16 mouse cellular contexts compared by ENCODE assay signal in the genomic region with DNA sequence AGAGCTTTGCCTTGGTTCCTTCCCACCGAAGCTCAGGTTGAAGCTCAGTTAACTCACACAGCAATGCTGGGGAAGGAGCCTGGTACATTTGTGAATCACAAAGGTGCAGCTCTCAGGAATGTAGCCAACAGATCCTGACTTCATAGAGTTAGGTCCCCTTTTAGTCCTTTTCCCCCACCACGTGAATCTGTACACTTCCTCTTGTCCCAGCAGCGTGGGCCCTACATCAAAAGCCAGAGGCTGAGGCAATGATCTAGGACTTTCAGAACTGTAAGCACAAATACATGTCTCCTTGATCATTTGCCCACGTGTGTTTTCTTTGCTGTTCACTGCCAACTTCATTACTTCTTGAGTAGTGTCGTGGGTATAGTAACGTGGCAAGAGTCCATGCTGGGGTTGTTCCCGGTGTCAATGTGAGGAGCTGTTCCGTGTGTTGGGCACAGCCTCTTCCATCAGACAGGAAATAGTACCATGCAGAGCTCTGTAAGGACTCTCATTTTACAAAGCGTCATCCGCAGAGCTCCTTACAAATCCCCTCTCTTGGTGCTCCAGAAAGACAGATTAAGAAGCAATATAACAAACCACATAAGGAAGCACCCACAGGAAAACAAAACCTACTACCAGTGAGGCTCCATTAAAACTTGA.
DNase-seq lines count a peak whose midpoint lies in the region; ATAC-seq and TF ChIP-seq lines count a peak whose summit lies in the region.
"Had no signal": no experiment of that assay in that cellular context is flagged by ENCODE, and none has a peak within 500 bp of the region (broad histone marks: within the 10 kb centered on the region; RNA-seq: fewer than 3 reads in every experiment).

No protein-coding gene starts in this region.

- DNase-seq in frontal cortex, postnatal 14 days (ENCODE audit: low spot score in 2 of 2) = no peak
- peak; percentile 8 for DNase-seq in midbrain, postnatal 0 days (ENCODE audit: low spot score)
- no peak for DNase-seq in midbrain, embryonic 11.5 days (ENCODE audit: low spot score, missing footprints)
- no peak for DNase-seq in layer of hippocampus, adult 18-20 months (ENCODE audit: low spot score in 2 of 2)
- no peak for DNase-seq in Muller cell, postnatal 12 days (ENCODE audit: inconsistent ontology term)
- DNase-seq: cerebellum, postnatal 10 days; gastrocnemius, postnatal 36 days; heart, postnatal 36 days; kidney, postnatal 4 days; thymus, adult 18-20 months had no signal

- H3K27ac ChIP-seq in midbrain, postnatal 0 days (ENCODE audit: low read depth, low read length) = no peak overlapping the region
- H3K27ac ChIP-seq in midbrain, embryonic 11.5 days (ENCODE audit: low read depth, low read length) = no peak overlapping the region
- H3K27ac ChIP-seq in stomach, embryonic 16.5 days (ENCODE audit: low read length) = 0 out of 2 replicates have a peak overlapping the region, but pooled peaks have one; percentile 9
- H3K27ac ChIP-seq: forebrain, embryonic 15.5 days had no signal

- 71% methylated on average over 10 of the region's 10 CpGs for WGBS in midbrain, postnatal 0 days
- WGBS in midbrain, embryonic 11.5 days = 86% methylated on average over 10 of the region's 10 CpGs
- WGBS in stomach, embryonic 16.5 days = 73% methylated on average over 10 of the region's 10 CpGs

- no peaks in the 10 kb centered on the region for H3K36me3 ChIP-seq in midbrain, postnatal 0 days (ENCODE audit: insufficient read depth, low read length)
- no peaks in the 10 kb centered on the region for H3K36me3 ChIP-seq in midbrain, embryonic 11.5 days (ENCODE audit: control insufficient read depth, insufficient read depth, low read length)
- H3K36me3 ChIP-seq in stomach, embryonic 16.5 days (ENCODE audit: control insufficient read depth, insufficient read depth, low read length) = no peaks in the 10 kb centered on the region
- H3K36me3 ChIP-seq: forebrain, embryonic 15.5 days had no signal

- H3K4me1 ChIP-seq in midbrain, postnatal 0 days (ENCODE audit: insufficient read depth, low read length) = peaks cover 6% of the 10 kb centered on the region
- no peaks in the 10 kb centered on the region for H3K4me1 ChIP-seq in midbrain, embryonic 11.5 days (ENCODE audit: control insufficient read depth, insufficient read depth, low read length)
- H3K4me1 ChIP-seq in stomach, embryonic 16.5 days (ENCODE audit: control insufficient read depth, insufficient read depth, low read length) = peaks cover 10% of the 10 kb centered on the region

- H3K4me2 ChIP-seq in midbrain, postnatal 0 days (ENCODE audit: low read depth, low read length, poor library complexity, severe bottlenecking) = no peak overlapping the region
- H3K4me2 ChIP-seq in midbrain, embryonic 11.5 days = no peak overlapping the region
- H3K4me2 ChIP-seq in stomach, embryonic 16.5 days (ENCODE audit: low read depth, low read length) = no peak overlapping the region
- H3K4me2 ChIP-seq: forebrain, embryonic 15.5 days; liver, embryonic 11.5 days had no signal

- H3K27me3 ChIP-seq in midbrain, postnatal 0 days (ENCODE audit: insufficient read depth, low read length) = no peaks in the 10 kb centered on the region
- no peaks in the 10 kb centered on the region for H3K27me3 ChIP-seq in midbrain, embryonic 11.5 days (ENCODE audit: control insufficient read depth, insufficient read depth, low read length)
- no peaks in the 10 kb centered on the region for H3K27me3 ChIP-seq in stomach, embryonic 16.5 days (ENCODE audit: control insufficient read depth, insufficient read depth, low read length)
- H3K27me3 ChIP-seq: forebrain, embryonic 15.5 days had no signal

- TF ChIP-seq CTCF in midbrain, postnatal 0 days (IDR thresholded peaks at IDR 0.05) = no peak

- 0 out of 2 replicates have a peak, but pooled peaks have one; percentile 16 for ATAC-seq in frontal cortex, adult (ENCODE audit: low TSS enrichment)
- no peak for ATAC-seq in midbrain, postnatal 0 days (ENCODE audit: low FRiP score)
- no peak for ATAC-seq in midbrain, embryonic 11.5 days (ENCODE audit: low FRiP score)
- peak; percentile 44 to 46; a peak in 1 of 4 replicates for ATAC-seq in hematopoietic stem cell, adult 5-6 weeks (replicated peaks in 1 of 2; ENCODE audit: insufficient read depth in 1 of 2, low FRiP score in 2 of 2, low TSS enrichment in 1 of 2, low read depth in 1 of 2, poor library complexity in 2 of 2, severe bottlenecking in 2 of 2)
- no peak for ATAC-seq in stomach, embryonic 16.5 days (ENCODE audit: insufficient read depth, low FRiP score)
- ATAC-seq: forebrain, embryonic 15.5 days; intestine, postnatal 0 days had no signal

- no peak overlapping the region for H3K4me3 ChIP-seq in midbrain, postnatal 0 days (ENCODE audit: low read depth, low read length)
- H3K4me3 ChIP-seq in midbrain, embryonic 11.5 days (ENCODE audit: low read depth, low read length) = no peak overlapping the region
- no peak overlapping the region for H3K4me3 ChIP-seq in stomach, embryonic 16.5 days (replicated peaks; ENCODE audit: low read length)
- H3K4me3 ChIP-seq: forebrain, embryonic 15.5 days had no signal

- H3K9ac ChIP-seq in midbrain, postnatal 0 days (replicated peaks; ENCODE audit: low read length, poor library complexity, severe bottlenecking) = no peak overlapping the region
- no peak overlapping the region for H3K9ac ChIP-seq in midbrain, embryonic 11.5 days (ENCODE audit: low read length)
- H3K9ac ChIP-seq in stomach, embryonic 16.5 days (ENCODE audit: low read length) = no peak overlapping the region
- H3K9ac ChIP-seq: forebrain, embryonic 15.5 days had no signal

- H3K9me3 ChIP-seq in midbrain, postnatal 0 days (ENCODE audit: low read length) = no peaks in the 10 kb centered on the region
- H3K9me3 ChIP-seq in midbrain, embryonic 11.5 days (ENCODE audit: control insufficient read depth, low read length) = no peaks in the 10 kb centered on the region
- H3K9me3 ChIP-seq in stomach, embryonic 16.5 days (replicated peaks; ENCODE audit: control insufficient read depth, low read length) = no peaks in the 10 kb centered on the region
- H3K9me3 ChIP-seq: forebrain, embryonic 15.5 days had no signal

Comparison
In these comparisons a context has a peak if more than half of its experiments do, and no peak if none do; other contexts are left out.
1. ATAC-seq: peak in frontal cortex, adult (single experiment) and hematopoietic stem cell, adult 5-6 weeks (2 of 2); none in midbrain, postnatal 0 days (single experiment), midbrain, embryonic 11.5 days (single experiment) and stomach, embryonic 16.5 days (single experiment).